Mouse (Mus musculus) hindbrain, embryonic 11.5 days (tissue): ENCODE data around the gene Spout1. TPM values are rescaled to one million over a fixed set of nuclear protein-coding genes. Genes with fewer than 3 reads are reported as not detected.
A peak's percentile ranks its signal among the peaks of the same experiment; 100 is the strongest.
"Not testable (repeated sequence)": the region's sequence is repeated elsewhere in the genome, so short reads cannot be mapped to it uniquely, and the experiment has no call there.

ENCODE experiments used
- ATAC-seq: fragments of 200-750 bp; cut with Nextera tagmentation; 2 replicates; pipeline ENCODE4 v1.8.0; 2017; ENCODE audit warnings: mild to moderate bottlenecking, moderate TSS enrichment, moderate library complexity; ENCODE audit not compliant: low FRiP score
- DNase-seq: peaks from one replicate; pipeline ENCODE4 v3.0.0-alpha.2; 2015; ENCODE audit warnings: low spot score
- H3K27ac ChIP-seq: fragments of 300-500 bp; sonication (generic); 2 replicates; pipeline ENCODE4 v1.5.1; 2014; ENCODE audit warnings: mild to moderate bottlenecking, low read depth, low read length
- H3K27me3 ChIP-seq: fragments of 300-500 bp; sonication (generic); 2 replicates; pipeline ENCODE4 v1.6.1; 2014; ENCODE audit warnings: mild to moderate bottlenecking, low read length, moderate library complexity, mixed read lengths; ENCODE audit not compliant: control insufficient read depth, insufficient read depth
- H3K36me3 ChIP-seq: fragments of 300-500 bp; sonication (generic); 2 replicates; pipeline ENCODE4 v1.6.1; 2014; ENCODE audit warnings: mild to moderate bottlenecking, low read length, moderate library complexity, mixed read lengths; ENCODE audit not compliant: control insufficient read depth, insufficient read depth
- H3K4me1 ChIP-seq: fragments of 300-500 bp; sonication (generic); replicated peaks from 2 replicates; pipeline ENCODE4 v1.6.1; 2014; ENCODE audit warnings: low read length, mixed read lengths; ENCODE audit not compliant: control insufficient read depth, insufficient read depth
- H3K4me2 ChIP-seq: fragments of 300-500 bp; sonication (generic); replicated peaks from 2 replicates; pipeline ENCODE4 v1.6.1; 2014; ENCODE audit warnings: mild to moderate bottlenecking, low read depth, low read length
- H3K4me3 ChIP-seq: fragments of 300-500 bp; sonication (generic); 2 replicates; pipeline ENCODE4 v1.5.1; 2014; ENCODE audit warnings: low read depth, low read length
- H3K9ac ChIP-seq: fragments of 300-500 bp; sonication (generic); 2 replicates; pipeline ENCODE4 v1.6.1; 2014; ENCODE audit warnings: low read depth, low read length
- H3K9me3 ChIP-seq: fragments of 300-500 bp; sonication (generic); 2 replicates; pipeline ENCODE4 v1.6.1; 2016; ENCODE audit warnings: low read length; ENCODE audit not compliant: control insufficient read depth
- WGBS: fragments of 180-500 bp; shearing (Covaris S2); extraction: QIAGEN DNeasy Blood & Tissue Kit; methylation state at CpG from one replicate; pipeline ENCODE4 v1.1.7; 2014; 5-methylcytosine and 5-hydroxymethylcytosine counted together
- polyA plus RNA-seq: library from polyadenylated mRNA; unstranded; fragments of >200 nt; fragmentation: Nextera tagmentation; extraction: Ambion mirVana; gene quantifications from 2 replicates; pipeline ENCODE4 v1.2.1, GENCODE M21; 2014

The Spout1 gene
- polyA plus RNA-seq, 1 experiment from 2014 or later, result 62.1 TPM

- peak overlapping the region; percentile 87 for H3K27ac ChIP-seq
- no peaks in the 10 kb centered on the region for H3K27me3 ChIP-seq
- peak overlapping the region; percentile 70 for H3K9ac ChIP-seq
- peak overlapping the region; percentile 95 for H3K4me2 ChIP-seq
- ATAC-seq (peak; percentile 37; the same call in 1 of the 2 replicates), DNase-seq (no peak)
- peaks cover 12% of the 10 kb centered on the region for H3K36me3 ChIP-seq
- peak overlapping the region; percentile 63 for H3K4me3 ChIP-seq
- H3K4me1 ChIP-seq, result 0 out of 2 replicates have a peak, but pooled peaks cover 2% of the 10 kb centered on the region
- no peaks in the 10 kb centered on the region for H3K9me3 ChIP-seq
- WGBS, result 3% methylated on average over 19 of the region's 19 CpGs
These were observed 6.3 kb downstream of the Spout1 start for GRCm38 (mm10) chr2:30171997-30172382.

GRCm38 (mm10) chr2:30171371-30171996 is 6.8 kb downstream of the Spout1 start, which contains the start of gene Endog:
Gene Endog, plus strand, starts transcription at chr2:30171493.
- H3K4me2 ChIP-seq, result peak within 1 kb of the TSS; percentile 95
- H3K9me3 ChIP-seq, result no peaks in the 10 kb centered on the region
- H3K27ac ChIP-seq, result peak within 1 kb of the TSS; percentile 87
- H3K9ac ChIP-seq, result peak within 1 kb of the TSS; percentile 70
- H3K27me3 ChIP-seq, result no peaks in the 10 kb centered on the region
- H3K4me1 ChIP-seq, result 0 out of 2 replicates have a peak, but pooled peaks cover 2% of the 10 kb centered on the region
- H3K36me3 ChIP-seq, result peaks cover 11% of the 10 kb centered on the region
- WGBS, result under 1% methylated on average over 58 of the region's 75 CpGs
- ATAC-seq, result peak; percentile 96
- H3K4me3 ChIP-seq, result peak within 1 kb of the TSS; percentile 63
- peak; percentile 87 for DNase-seq

GRCm38 (mm10) chr2:30166677-30167076 is 11.6 kb downstream of the Spout1 start:
- ATAC-seq (no peak), DNase-seq (peak; percentile 25)
- no peaks in the 10 kb centered on the region for H3K4me1 ChIP-seq
- no peak overlapping the region for H3K4me2 ChIP-seq
- H3K9me3 ChIP-seq, result no peaks in the 10 kb centered on the region; the same call in 1 of the 2 replicates
- no peak overlapping the region for H3K4me3 ChIP-seq
- no peak overlapping the region for H3K27ac ChIP-seq
- H3K27me3 ChIP-seq, result no peaks in the 10 kb centered on the region
- no peak overlapping the region for H3K9ac ChIP-seq
- H3K36me3 ChIP-seq, result no peaks in the 10 kb centered on the region
- 59% methylated on average over 4 of the region's 4 CpGs for WGBS

- 50% methylated on average over 9 of the region's 9 CpGs for WGBS
- Histone ChIP-seq H3K9ac (no peak overlapping the region), H3K9me3 (no peaks in the 10 kb centered on the region; the same call in 1 of the 2 replicates), H3K4me2 (no peak overlapping the region), H3K36me3 (no peaks in the 10 kb centered on the region), H3K4me3 (no peak overlapping the region), H3K27ac (no peak overlapping the region), H3K27me3 (no peaks in the 10 kb centered on the region), H3K4me1 (no peaks in the 10 kb centered on the region)
- DNase-seq, result no peak
- ATAC-seq, result no peak
These were observed 13.8 kb downstream of the Spout1 start for GRCm38 (mm10) chr2:30164340-30164932.

GRCm38 (mm10) chr2:30161809-30162208 is 16.4 kb downstream of the Spout1 start:
- H3K9ac ChIP-seq, result no peak overlapping the region
- DNase-seq, result peak; percentile 74
- no peaks in the 10 kb centered on the region for H3K36me3 ChIP-seq
- no peaks in the 10 kb centered on the region for H3K4me1 ChIP-seq
- no peaks in the 10 kb centered on the region; the same call in 1 of the 2 replicates for H3K9me3 ChIP-seq
- H3K4me3 ChIP-seq, result no peak overlapping the region
- H3K27ac ChIP-seq, result no peak overlapping the region
- H3K4me2 ChIP-seq, result no peak overlapping the region
- no peaks in the 10 kb centered on the region for H3K27me3 ChIP-seq
- ATAC-seq, result no peak

- not testable (repeated sequence) for ATAC-seq, H3K36me3 ChIP-seq, DNase-seq, H3K4me2 ChIP-seq, H3K9me3 ChIP-seq, H3K4me1 ChIP-seq, H3K27ac ChIP-seq, H3K4me3 ChIP-seq, H3K9ac ChIP-seq, H3K27me3 ChIP-seq
- WGBS, result 80% methylated on average over 5 of the region's 10 CpGs
These were observed 18.4 kb downstream of the Spout1 start for GRCm38 (mm10) chr2:30159871-30160270.

GRCm38 (mm10) chr2:30152616-30153015 is 25.6 kb downstream of the Spout1 start:
- no peak overlapping the region for H3K4me3 ChIP-seq
- 0 out of 2 replicates have a peak, but pooled peaks cover 4% of the 10 kb centered on the region for H3K36me3 ChIP-seq
- H3K27ac ChIP-seq, result no peak overlapping the region
- no peaks in the 10 kb centered on the region for H3K4me1 ChIP-seq
- ATAC-seq (no peak), DNase-seq (no peak)
- H3K4me2 ChIP-seq, result no peak overlapping the region
- no peaks in the 10 kb centered on the region for H3K27me3 ChIP-seq
- H3K9me3 ChIP-seq, result no peaks in the 10 kb centered on the region
- no peak overlapping the region for H3K9ac ChIP-seq
- 81% methylated on average over 8 of the region's 8 CpGs for WGBS

GRCm38 (mm10) chr2:30151840-30152239 is 26.4 kb downstream of the Spout1 start:
- Histone ChIP-seq H3K9ac (no peak overlapping the region), H3K4me3 (no peak overlapping the region), H3K27me3 (no peaks in the 10 kb centered on the region), H3K4me1 (no peaks in the 10 kb centered on the region), H3K9me3 (no peaks in the 10 kb centered on the region), H3K27ac (no peak overlapping the region), H3K4me2 (no peak overlapping the region), H3K36me3 (0 out of 2 replicates have a peak, but pooled peaks cover 9% of the 10 kb centered on the region)
- WGBS, result 90% methylated on average over 11 of the region's 11 CpGs
- no peak for DNase-seq
- no peak for ATAC-seq

GRCm38 (mm10) chr2:30147466-30147865 is 30.8 kb downstream of the Spout1 start:
- Histone ChIP-seq H3K9me3 (no peaks in the 10 kb centered on the region), H3K27ac (no peak overlapping the region), H3K4me2 (no peak overlapping the region), H3K9ac (no peak overlapping the region), H3K36me3 (peaks cover 12% of the 10 kb centered on the region; the same call in 1 of the 2 replicates), H3K4me1 (no peaks in the 10 kb centered on the region), H3K4me3 (no peak overlapping the region), H3K27me3 (no peaks in the 10 kb centered on the region)
- 94% methylated on average over 4 of the region's 4 CpGs for WGBS
- DNase-seq (no peak), ATAC-seq (no peak)
